Mouse (Mus musculus): ENCODE results near the gene Klk9. TPM values are rescaled to one million over a fixed set of nuclear protein-coding genes. Genes with fewer than 3 reads are reported as not detected.

Gene Klk9
- total RNA-seq (2023): not detected

DNA sequence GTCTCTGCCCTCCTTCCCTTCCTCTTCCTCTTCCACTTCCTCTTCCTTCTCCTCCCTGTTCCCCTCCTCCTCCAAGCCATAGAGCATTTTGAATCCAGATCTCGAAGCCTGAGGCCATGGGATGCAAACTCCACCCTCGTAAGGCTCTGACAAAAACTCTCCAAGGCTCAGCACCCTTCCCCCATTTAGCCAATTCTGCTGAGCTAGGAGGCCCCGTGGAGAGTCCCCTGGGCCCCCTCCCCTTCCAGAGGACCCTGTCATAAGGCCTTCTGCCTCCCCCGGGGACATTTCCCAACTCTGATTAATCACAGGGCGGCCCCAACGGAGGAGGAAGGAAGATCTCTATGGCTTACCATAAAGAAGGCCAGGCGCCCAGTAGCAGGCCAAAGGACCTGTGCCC, at the start of gene Klk9:
Klk9 (plus strand) TSS at position 301 of the 400 bp plus-strand sequence.

DNA sequence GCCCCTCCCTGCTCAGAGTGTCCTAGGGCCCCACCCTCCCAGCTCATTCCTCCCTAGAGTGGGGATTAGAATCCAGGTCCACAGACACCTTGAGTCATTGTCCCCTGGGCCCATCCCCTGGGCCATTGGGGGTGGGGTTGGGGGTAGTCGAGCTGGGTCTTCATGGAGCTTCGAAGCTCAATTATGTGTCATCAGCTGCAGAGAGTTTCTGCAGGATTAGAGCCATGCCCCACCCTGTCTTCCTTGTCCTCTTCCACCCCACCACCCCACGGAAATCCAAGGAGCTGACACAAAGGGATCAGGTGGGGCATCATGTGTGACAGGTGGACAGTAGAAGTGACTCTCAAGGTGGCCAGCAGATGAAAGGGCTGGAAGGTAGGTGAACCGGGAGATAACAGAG, 23.1 kb upstream of the Klk9 start, which contains the start of gene Klk12:
Klk12 (plus strand) TSS at position 301 of the 400 bp plus-strand sequence.

DNA sequence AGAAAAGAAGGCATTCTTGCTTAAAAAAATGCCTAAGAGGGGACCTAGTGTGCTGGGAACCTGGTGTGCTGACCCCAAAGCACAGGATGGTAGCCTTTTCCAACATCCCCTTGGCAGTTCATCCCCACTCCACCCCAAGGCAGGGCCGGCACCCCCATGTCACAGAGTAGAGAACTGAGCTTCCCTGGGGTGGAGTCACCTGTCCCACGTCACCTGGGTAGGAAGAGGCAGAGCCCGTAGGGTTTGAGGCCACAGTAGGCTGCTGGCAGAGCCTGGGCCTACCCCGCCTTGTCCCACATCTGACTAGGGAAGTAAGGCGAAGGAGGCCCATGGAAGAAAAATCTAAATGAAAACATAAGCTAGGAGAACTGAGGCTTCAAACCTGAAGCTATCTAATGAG, 17.3 kb upstream of the Klk9 start, which contains the start of gene Klk11:
Klk11 (plus strand) TSS at position 241 of the 400 bp plus-strand sequence.

DNA sequence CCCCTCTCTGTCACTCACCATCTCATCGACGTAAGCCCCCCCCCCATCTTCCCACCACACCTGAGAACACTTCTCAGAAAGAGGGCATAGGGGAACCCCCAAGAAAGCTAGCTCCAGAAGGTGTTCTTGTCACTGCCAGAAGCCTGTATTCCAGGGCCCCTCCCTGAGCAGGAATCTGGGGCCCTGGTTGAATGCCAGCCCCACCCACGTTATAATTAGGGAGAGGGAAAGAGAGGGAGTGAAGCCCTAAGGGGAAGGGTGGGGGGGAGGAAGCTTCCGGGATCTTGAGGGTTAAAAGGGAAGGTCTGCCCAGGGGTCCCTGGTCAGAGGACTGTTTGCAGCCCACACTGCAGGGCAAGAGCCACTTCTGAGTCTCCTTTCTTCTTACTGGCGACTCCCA, 10.9 kb upstream of the Klk9 start, which contains the start of gene Klk10:
Klk10 (plus strand) TSS at position 290 of the 400 bp plus-strand sequence.

DNA sequence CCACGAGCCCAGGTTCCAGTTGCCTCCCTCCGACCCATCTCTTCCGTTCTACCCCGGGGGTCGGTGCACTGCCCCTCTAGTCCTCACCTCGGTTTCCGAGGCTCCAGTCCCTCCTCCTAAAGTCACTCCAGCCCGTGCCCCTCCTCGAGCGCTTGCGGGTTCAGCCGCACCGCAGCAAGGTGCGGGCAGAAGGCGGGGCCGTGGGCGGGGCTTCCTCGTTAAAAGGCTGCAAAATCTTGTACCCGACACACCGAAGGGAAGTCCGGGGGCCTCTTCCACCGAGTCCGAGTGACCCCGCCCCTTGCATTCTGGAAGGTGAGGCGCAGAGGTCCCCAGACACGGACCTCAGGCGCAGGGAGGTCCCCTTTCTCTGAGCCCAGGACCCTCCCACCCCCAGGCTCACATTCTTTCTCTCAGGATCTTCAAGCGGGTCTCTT, 5.7 kb downstream of the Klk9 start, which contains the start of gene Klk8:
Klk8 (plus strand) TSS at position 245 of the 437 bp plus-strand sequence.

DNA sequence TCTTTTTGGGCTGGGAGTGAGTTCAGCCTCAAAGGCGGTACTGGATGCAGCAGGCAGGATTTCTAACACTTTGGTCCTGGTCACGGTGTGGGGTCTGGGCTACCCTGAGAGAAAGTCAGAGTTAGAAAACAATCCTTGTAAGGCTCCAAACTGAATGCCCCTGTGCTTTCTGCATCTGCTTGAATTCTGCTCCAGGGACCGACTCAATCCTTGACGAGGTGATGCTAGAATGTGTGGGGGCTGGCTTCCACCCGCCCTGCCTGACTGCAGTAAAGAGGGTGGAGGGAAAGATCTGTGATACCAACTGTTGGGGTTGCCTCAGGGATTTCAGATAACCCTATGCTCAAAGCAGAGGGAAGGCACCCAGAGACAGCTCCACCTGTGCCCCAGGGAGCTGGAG, 19.3 kb downstream of the Klk9 start, which contains the start of gene Klk7:
Klk7 (plus strand) TSS at position 301 of the 400 bp plus-strand sequence.

DNA sequence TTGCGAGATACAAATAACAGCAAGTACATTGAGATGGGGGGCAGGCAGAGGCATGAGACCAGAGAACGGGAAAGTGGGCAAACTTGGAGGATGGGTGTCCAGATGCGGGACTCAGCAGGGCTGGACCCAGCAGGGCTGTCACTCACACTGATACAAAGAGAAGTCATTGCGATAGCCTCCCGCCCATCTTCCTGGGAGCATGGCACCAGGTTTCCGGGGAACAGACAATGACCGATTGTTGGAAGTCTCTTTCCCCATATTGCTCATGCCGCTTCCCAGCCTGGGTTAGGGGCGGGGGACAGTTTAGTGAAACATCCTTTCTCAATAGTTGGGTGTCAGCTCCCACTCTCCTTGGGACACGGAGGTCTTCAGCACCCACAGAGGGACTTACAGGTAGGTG, 32.5 kb downstream of the Klk9 start, which contains the start of gene Klk6:
Klk6 (plus strand) TSS at position 301 of the 400 bp plus-strand sequence.

DNA sequence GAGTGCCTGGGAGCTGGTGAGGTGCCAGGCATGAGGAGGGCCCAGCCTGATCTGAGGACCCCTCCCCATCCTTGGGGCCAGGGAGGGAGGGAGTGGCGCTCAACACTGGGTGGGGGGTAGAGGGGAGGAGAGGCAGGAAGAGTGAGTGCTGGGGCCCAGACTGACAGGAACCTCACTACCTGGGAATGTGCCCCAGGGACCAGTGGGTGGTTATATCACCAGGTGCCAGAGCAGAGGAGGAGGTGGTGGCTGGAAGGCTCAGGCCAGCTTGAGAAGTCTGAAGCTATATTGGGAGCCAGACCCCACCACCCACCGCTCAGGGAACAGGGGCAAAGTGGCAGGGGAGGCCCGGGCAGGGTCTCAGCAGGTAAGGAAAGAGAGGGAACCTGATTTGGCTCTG, 50.0 kb downstream of the Klk9 start, which contains the start of gene Klk5:
Klk5 (plus strand) TSS at position 271 of the 400 bp plus-strand sequence.

Other genes starting within 250 kb of the Klk9 start
- 1.0 TPM for gene Cd33, start 247.5 kb upstream of the Klk9 start, total RNA-seq (2023)
- 9.1 TPM for gene Zfp658, start 229.6 kb upstream of the Klk9 start, total RNA-seq (2023)
- gene Zfp719, start 212.3 kb upstream of the Klk9 start, total RNA-seq (2023): 19.5 TPM
- not detected for gene Zfp819, start 184.7 kb upstream of the Klk9 start, total RNA-seq (2023)
- gene Ceacam18, start 157.2 kb upstream of the Klk9 start, total RNA-seq (2023): not detected
- gene Siglece, start 131.7 kb upstream of the Klk9 start, total RNA-seq (2023): 1.5 TPM
- gene Ctu1, start 119.9 kb upstream of the Klk9 start, total RNA-seq (2023): 8.5 TPM
- not detected for gene Klk14, start 101.5 kb upstream of the Klk9 start, total RNA-seq (2023)
- gene Klk13, start 79.3 kb upstream of the Klk9 start, total RNA-seq (2023): not detected
- not detected for gene Klk12, start 23.0 kb upstream of the Klk9 start, total RNA-seq (2023)
- gene Klk11, start 17.3 kb upstream of the Klk9 start, total RNA-seq (2023): not detected
- gene Klk10, start 10.9 kb upstream of the Klk9 start, total RNA-seq (2023): not detected
- gene Klk8, start 5.7 kb downstream of the Klk9 start, total RNA-seq (2023): 230 TPM
- gene Klk7, start 19.4 kb downstream of the Klk9 start, total RNA-seq (2023): 1.2 TPM
- gene Klk6, start 32.6 kb downstream of the Klk9 start, total RNA-seq (2023): not detected
- not detected for gene Klk5, start 50.1 kb downstream of the Klk9 start, total RNA-seq (2023)
- not detected for gene Klk4, start 89.3 kb downstream of the Klk9 start, total RNA-seq (2023)
- gene Klk15, start 141.8 kb downstream of the Klk9 start, total RNA-seq (2023): not detected
- gene Klk1b8, start 158.8 kb downstream of the Klk9 start, total RNA-seq (2023): not detected
- gene Klk1b1, start 174.9 kb downstream of the Klk9 start, total RNA-seq (2023): not detected
- not detected for gene Klk1b9, start 184.2 kb downstream of the Klk9 start, total RNA-seq (2023)
- not detected for gene Klk1b11, start 204.0 kb downstream of the Klk9 start, total RNA-seq (2023)
- not detected for gene Klk1b26, start 220.3 kb downstream of the Klk9 start, total RNA-seq (2023)

Data from CD8-positive naive resting alpha-beta T cell, adult 57 days (primary cell).